Mouse (Mus musculus) limb, embryonic 11.5 days (tissue): ENCODE data around the gene Lgals3bp. TPM values are rescaled to one million over a fixed set of nuclear protein-coding genes. Genes with fewer than 3 reads are reported as not detected.

ENCODE experiments used
- ATAC-seq: fragments of 200-750 bp; cut with Nextera tagmentation; 2 replicates; pipeline ENCODE4 v1.8.0; 2017; ENCODE audit warnings: low read depth; ENCODE audit not compliant: insufficient number of reproducible peaks, low FRiP score, low TSS enrichment
- DNase-seq: peaks from one replicate; pipeline ENCODE4 v3.0.0-alpha.2; 2015; ENCODE audit warnings: low spot score
- H3K27ac ChIP-seq: fragments of 300-500 bp; sonication (generic); replicated peaks from 2 replicates; pipeline ENCODE4 v1.5.1; 2014; ENCODE audit warnings: low read depth, mild to moderate bottlenecking, low read length
- H3K27me3 ChIP-seq: fragments of 300-500 bp; sonication (generic); 2 replicates; pipeline ENCODE4 v1.6.1; 2014; ENCODE audit warnings: mild to moderate bottlenecking, low read length, mixed read lengths; ENCODE audit not compliant: control insufficient read depth, insufficient read depth
- H3K36me3 ChIP-seq: fragments of 300-500 bp; sonication (generic); 2 replicates; pipeline ENCODE4 v1.6.1; 2014; ENCODE audit warnings: mild to moderate bottlenecking, low read length, moderate library complexity, mixed read lengths; ENCODE audit not compliant: control insufficient read depth, insufficient read depth
- H3K4me1 ChIP-seq: fragments of 300-500 bp; sonication (generic); 2 replicates; pipeline ENCODE4 v1.6.1; 2014; ENCODE audit warnings: low read length, mixed read lengths; ENCODE audit not compliant: control insufficient read depth, insufficient read depth
- H3K4me2 ChIP-seq: fragments of 300-500 bp; sonication (generic); 2 replicates; pipeline ENCODE4 v1.6.1; 2014; ENCODE audit warnings: low read depth, mild to moderate bottlenecking, moderate library complexity; ENCODE audit not compliant: severe bottlenecking
- H3K4me3 ChIP-seq: fragments of 300-500 bp; sonication (generic); 2 replicates; pipeline ENCODE4 v1.5.1; 2014; ENCODE audit warnings: low read depth, low read length
- H3K9ac ChIP-seq: fragments of 300-500 bp; sonication (generic); 2 replicates; pipeline ENCODE4 v1.6.1; 2014; ENCODE audit warnings: mild to moderate bottlenecking, low read length
- H3K9me3 ChIP-seq: fragments of 300-500 bp; sonication (generic); 2 replicates; pipeline ENCODE4 v1.6.1; 2016; ENCODE audit warnings: low read length; ENCODE audit not compliant: control insufficient read depth
- WGBS: fragments of 180-500 bp; shearing (Covaris S2); extraction: QIAGEN DNeasy Blood & Tissue Kit; methylation state at CpG from one replicate; pipeline ENCODE4 v1.1.7; 2014; 5-methylcytosine and 5-hydroxymethylcytosine counted together
- polyA plus RNA-seq: library from polyadenylated mRNA; unstranded; fragments of >200 nt; fragmentation: Nextera tagmentation; extraction: Ambion mirVana; gene quantifications from 2 replicates; pipeline ENCODE4 v1.2.1, GENCODE M21; 2014

The Lgals3bp gene
- polyA plus RNA-seq, 1 experiment from 2014 or later, result 4.1 TPM

GRCm38 (mm10) chr11:118347391-118347790, 54.5 kb downstream of the Lgals3bp start:
- no peak overlapping the region for H3K4me2 ChIP-seq
- H3K4me1 ChIP-seq, result peaks cover 18% of the 10 kb centered on the region
- no peaks in the 10 kb centered on the region for H3K27me3 ChIP-seq
- DNase-seq (no peak), ATAC-seq (no peak)
- H3K9ac ChIP-seq, result 0 out of 2 replicates have a peak overlapping the region, but pooled peaks have one; percentile 22
- no peak overlapping the region for H3K27ac ChIP-seq
- no peaks in the 10 kb centered on the region for H3K36me3 ChIP-seq
- 95% methylated on average over 2 of the region's 2 CpGs for WGBS
- H3K4me3 ChIP-seq, result no peak overlapping the region
- no peaks in the 10 kb centered on the region for H3K9me3 ChIP-seq

- no peak for ATAC-seq
- no peaks in the 10 kb centered on the region for H3K9me3 ChIP-seq
- peaks cover 25% of the 10 kb centered on the region for H3K4me1 ChIP-seq
- WGBS, result 93% methylated on average over 8 of the region's 8 CpGs
- no peak overlapping the region for H3K4me2 ChIP-seq
- no peak overlapping the region for H3K9ac ChIP-seq
- no peaks in the 10 kb centered on the region for H3K27me3 ChIP-seq
- no peak overlapping the region for H3K4me3 ChIP-seq
- no peak for DNase-seq
- no peak overlapping the region for H3K27ac ChIP-seq
- H3K36me3 ChIP-seq, result no peaks in the 10 kb centered on the region
Measured at GRCm38 (mm10) chr11:118346395-118347096, 55.3 kb downstream of the Lgals3bp start.

- Histone ChIP-seq H3K36me3 (no peaks in the 10 kb centered on the region), H3K4me3 (no peak overlapping the region), H3K9me3 (no peaks in the 10 kb centered on the region), H3K9ac (no peak overlapping the region), H3K27me3 (no peaks in the 10 kb centered on the region), H3K4me2 (no peak overlapping the region), H3K27ac (no peak overlapping the region), H3K4me1 (peaks cover 25% of the 10 kb centered on the region)
- 77% methylated on average over 4 of the region's 4 CpGs for WGBS
- no peak for DNase-seq
- ATAC-seq, result no peak
Measured at GRCm38 (mm10) chr11:118345693-118346092, 56.2 kb downstream of the Lgals3bp start.

- DNase-seq (no peak), ATAC-seq (no peak)
- H3K9me3 ChIP-seq, result no peaks in the 10 kb centered on the region
- H3K4me2 ChIP-seq, result no peak overlapping the region
- no peak overlapping the region for H3K4me3 ChIP-seq
- H3K27me3 ChIP-seq, result no peaks in the 10 kb centered on the region
- no peaks in the 10 kb centered on the region for H3K36me3 ChIP-seq
- no peak overlapping the region for H3K27ac ChIP-seq
- no peak overlapping the region for H3K9ac ChIP-seq
- H3K4me1 ChIP-seq, result peaks cover 13% of the 10 kb centered on the region
- 86% methylated on average over 2 of the region's 2 CpGs for WGBS
Measured at GRCm38 (mm10) chr11:118343629-118344028, 58.3 kb downstream of the Lgals3bp start.

Other genes starting within 250 kb of the Lgals3bp start
- 13.3 and 16.2 TPM in 2 replicates for gene Cyth1, start 153.5 kb downstream of the Lgals3bp start, polyA plus RNA-seq
- 13.6 and 15.3 TPM in 2 replicates for gene Usp36, start 111.8 kb downstream of the Lgals3bp start, polyA plus RNA-seq
- 0.21 and 0.53 TPM in 2 replicates for gene Cep295nl, start 59.6 kb downstream of the Lgals3bp start, polyA plus RNA-seq
- gene Timp2, start 46.4 kb downstream of the Lgals3bp start, polyA plus RNA-seq, result 64.4 and 68.4 TPM in 2 replicates
- gene Cant1, start 17.0 kb upstream of the Lgals3bp start, polyA plus RNA-seq, result 23.9 and 27.1 TPM in 2 replicates
- 3.5 and 4.2 TPM in 2 replicates for gene C1qtnf1, start 26.1 kb upstream of the Lgals3bp start, polyA plus RNA-seq
- gene Engase, start 74.7 kb upstream of the Lgals3bp start, polyA plus RNA-seq, result 4.8 and 8.5 TPM in 2 replicates